Mouse (Mus musculus) bone marrow, adult 2 months (tissue): ENCODE results near the gene Zfp318.

ENCODE experiments used
- CTCF ChIP-seq: fragments of 200-500 bp; IDR thresholded peaks from 2 replicates; pipeline ENCODE4 v1.5.1; 2011; ENCODE audit warnings: low read length, control low read depth; ENCODE audit not compliant: control insufficient read depth, insufficient read depth
- POLR2A ChIP-seq: fragments of 200-500 bp; IDR thresholded peaks from 2 replicates; pipeline ENCODE4 v1.6.1; 2011; ENCODE audit warnings: low read depth, mild to moderate bottlenecking, control low read depth, low read length, borderline replicate concordance; ENCODE audit not compliant: control insufficient read depth

DNA sequence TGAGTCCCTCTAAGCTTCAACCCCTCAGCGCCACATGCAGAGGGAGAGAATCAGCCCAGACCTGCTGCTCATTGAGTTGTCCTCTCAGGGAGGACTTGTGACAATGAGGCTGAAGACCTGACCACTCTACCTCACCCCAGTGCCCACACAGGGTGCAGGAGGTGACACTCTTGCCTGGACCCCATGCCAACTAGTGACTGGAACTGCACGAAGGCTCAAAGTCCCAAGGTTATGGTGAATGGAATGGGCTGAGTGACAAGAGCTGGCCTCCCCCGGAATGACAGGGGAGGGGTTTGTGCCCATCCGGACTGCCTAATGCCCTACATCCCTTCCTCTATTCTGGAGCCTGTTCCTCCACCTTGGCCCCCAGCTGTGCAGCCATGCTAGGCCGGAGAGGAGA lies 69.2 kb downstream of the Zfp318 start:
- TF ChIP-seq CTCF, result no peak
- no peak for TF ChIP-seq POLR2A
